Comparison of ENCODE assay signal across 1 mouse cellular context in the genomic region with DNA sequence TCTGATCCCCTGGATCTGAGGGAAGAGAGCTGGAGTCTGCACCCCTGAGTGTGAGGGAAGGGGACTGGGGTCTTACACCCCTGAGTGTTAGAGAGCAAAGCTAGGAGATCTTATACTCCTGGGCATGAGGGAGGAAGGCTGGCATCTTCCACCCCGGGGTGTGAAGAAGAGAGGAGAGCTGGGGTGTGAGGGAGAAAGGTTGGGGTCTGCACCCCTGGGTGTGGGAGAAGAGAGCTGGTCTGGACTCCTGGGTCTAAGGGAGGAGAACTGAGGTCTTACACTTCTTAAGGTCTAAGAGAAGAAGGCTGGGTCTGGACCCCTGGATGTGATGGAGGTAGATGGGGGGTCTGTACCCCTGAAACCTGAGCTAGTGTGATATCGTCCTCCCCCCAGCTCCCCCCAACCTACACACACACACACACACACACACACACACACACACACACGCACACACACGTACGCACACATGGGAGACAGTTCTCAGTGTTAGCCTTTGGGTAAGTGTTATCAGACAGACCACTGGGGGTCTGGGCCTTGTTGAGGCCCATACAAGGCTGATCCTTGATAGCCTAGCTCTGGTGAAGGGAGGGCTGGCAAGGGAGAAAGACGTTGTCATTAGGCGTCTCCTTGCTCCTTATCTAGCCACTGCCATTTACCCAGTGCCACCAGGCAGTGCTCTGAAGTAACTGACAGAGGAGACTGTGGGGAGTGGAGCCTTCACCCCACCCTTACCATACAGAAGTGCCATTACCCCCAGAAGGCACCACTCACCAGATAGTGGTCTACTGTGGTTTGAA.
TF ChIP-seq lines count a peak whose summit lies in the region.

No protein-coding gene starts in this region.

TF ChIP-seq in CH12.LX, 34 proteins besides CTCF, POLR2A, EP300 and RAD21:
- TF ChIP-seq PAX5 (IDR thresholded peaks at IDR 0.05; ENCODE audit: low read length), result no peak
